Mouse (Mus musculus): ENCODE results near the gene Acss3.

Gene Acss3

DNA sequence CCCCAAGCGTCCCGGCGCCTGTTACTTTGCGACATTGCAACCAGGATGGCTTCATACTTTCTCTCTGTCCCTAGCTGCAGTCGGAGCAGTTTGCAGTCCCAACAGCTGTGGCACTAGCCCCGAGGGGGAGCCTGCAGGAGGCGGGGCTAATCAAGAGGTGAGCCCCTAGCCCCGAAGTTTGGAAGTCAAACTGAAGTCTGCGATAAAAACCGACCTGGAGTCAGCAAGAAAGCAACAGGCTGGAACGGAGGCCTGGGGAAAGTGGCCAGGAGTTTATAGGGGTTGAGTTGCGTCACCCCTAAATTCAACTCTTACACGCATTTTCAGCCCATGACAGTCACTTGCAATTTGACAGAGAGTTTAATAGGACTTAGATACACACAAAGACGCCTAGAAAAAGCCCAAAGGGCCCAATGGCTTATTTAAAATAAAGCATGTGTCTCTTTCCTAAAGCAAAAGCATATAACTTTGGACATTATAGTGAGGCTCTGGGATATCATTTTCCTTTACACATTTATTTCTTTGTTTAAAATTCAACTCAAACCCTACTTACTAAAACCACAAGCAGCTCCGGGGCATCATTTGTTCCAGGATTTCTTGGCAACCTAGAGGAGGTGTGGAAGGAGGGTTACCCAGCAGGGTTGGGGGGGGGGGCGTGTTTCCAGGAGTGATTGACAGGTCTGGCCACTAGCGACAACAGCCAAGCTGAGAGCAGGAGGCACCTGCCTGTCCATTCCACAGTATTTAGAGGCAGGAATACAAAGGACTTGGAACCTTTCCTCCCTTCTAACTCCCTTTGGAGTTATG lies at the start of gene Acss3:
TSS of gene Acss3 (minus strand) at position 140 of the 807 bp plus-strand sequence.
- DNase-seq: peak; percentile 76

DNA sequence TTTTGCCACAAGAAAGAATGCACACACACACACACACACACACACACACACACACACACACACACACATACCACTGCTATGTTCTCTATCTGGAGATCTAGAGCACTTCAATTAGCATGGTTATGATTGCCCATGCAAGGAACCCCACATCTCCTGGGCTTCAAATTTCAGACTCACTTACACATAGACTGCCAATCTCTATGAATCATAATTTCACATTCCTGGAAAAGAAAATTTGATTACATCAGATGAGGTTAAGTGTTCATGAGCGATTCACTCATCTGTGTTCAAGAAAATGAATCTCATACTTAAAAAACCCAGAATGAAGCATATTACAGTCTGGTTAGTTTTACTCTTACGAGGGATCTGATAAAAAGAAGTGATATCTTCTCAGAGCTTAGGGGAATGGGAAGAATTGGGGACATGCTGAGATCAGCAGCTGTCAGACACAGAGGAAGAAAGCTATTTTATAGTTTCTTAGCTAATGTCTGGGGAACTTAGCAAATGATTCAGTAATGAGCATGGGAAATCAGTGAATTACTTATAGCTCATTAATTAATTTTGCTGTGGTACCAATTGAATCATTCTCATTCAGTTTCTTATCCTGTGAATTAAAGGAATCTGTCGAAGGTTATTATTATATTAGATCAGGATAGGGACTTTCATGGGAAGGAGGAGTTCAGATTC lies 48.7 kb upstream of the Acss3 start:
- peak; percentile 4 for DNase-seq

DNA sequence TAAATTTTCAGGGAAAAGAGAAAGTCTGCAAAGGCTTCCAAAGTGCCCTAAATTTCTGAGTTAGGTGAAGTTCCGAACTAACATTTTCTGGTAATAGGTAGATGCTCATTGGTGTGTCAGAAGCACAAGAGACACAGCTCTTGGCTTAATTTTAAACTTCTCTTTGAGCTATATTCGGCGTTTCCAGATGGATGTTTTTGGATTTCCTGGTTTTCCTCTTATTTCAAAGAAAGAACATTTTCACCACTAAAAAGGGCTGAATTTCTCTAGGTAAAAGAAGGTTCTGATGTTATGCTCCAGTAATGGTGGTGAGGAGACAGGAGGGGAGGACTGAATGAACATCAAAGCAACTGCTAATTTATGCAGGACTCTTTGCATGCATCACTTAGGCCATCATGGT lies 43.0 kb upstream of the Acss3 start:
- DNase-seq: no peak

DNA sequence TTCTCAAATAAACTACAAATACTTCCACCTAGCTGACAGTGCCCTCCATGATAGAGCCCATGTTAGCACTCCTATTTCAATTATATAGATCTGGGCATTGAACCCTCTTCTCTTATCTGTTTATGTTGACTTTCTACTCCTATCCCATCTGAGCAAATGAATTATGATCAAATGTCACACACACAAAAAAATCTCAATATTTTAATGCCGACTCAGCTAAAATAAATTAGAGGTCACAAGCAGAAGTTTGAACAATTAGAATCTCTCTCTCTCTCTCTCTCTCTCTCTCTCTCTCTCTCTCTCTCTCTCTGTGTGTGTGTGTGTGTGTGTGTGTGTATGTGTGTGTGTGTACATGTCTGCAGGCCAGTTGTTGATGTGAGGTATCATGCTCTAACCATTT lies 25.3 kb upstream of the Acss3 start:
- no peak for DNase-seq

DNA sequence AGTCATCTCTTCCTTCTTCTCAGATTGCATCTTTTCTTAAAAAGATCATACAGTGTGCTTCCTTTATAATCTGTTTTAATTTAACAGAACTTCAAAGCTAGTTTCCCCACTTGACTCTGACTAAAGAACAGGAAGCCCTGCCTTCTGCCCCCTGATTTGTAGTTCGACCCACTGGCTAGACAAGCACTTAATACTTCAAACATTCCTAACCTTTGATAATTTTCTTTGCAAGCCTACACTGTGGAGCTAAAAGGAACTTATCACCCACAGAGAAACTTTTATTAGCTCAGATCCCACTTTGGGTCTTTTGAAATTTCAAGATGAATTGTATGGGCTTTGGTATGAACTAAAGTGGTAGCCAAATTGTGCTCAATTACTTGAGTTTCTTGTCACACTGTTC lies 20.5 kb upstream of the Acss3 start:
- no peak for DNase-seq

DNA sequence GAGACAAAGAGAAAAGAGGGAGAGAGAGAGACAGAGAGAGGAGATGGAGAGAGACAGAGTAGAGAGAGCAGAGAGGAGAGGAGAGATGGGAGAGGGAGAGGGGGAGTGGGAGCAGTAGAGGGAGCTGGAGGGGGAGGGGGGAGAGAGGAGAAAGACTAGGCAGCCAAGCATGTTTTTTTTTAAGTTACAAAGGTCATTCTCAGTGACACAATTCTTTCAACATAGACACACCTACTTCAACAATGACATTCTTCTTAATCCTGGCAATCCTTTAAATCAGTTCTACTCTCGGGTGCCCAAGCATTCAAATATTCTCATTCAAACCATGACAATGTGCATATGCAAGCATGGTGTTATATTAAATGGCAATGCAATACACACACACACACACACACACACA lies 19.4 kb upstream of the Acss3 start:
- no peak for DNase-seq

DNA sequence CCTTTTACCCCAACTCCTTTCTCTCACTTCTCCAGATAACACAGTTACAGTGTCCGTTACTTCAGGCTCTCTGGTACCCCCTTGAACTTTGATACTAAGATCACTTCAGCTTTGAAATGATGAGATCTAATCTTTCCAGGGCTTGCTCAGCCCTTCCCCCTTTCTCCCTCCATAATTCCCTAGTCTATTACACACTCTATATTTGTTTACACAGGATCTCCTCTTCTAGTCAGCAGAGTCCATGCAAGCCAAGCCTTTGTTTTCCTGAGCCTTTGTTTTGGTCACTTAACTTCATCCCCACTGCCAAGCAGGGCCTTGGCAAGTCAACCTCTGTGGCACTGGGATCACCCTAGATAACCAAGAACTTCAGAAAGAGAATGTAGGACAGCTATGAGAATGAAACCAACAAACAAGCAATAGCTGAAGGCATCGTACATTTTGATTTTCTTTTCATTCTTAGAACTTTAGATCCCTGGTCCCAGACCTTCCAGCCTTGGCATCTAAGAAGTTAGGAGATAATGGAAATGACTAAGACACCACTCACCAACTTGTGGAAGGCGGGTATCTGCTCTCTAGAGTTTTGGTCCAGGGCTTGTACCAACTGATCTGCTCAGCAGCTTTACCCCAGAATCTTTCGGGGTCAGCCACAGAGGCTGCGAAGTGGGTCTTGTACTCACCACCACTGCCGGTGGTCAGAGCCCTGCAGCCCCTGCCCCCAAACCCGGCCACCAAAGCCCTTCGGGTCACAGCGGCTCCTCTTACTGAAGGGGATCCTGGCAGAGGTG lies 532 bp downstream of the Acss3 start:
- no peak for DNase-seq

DNA sequence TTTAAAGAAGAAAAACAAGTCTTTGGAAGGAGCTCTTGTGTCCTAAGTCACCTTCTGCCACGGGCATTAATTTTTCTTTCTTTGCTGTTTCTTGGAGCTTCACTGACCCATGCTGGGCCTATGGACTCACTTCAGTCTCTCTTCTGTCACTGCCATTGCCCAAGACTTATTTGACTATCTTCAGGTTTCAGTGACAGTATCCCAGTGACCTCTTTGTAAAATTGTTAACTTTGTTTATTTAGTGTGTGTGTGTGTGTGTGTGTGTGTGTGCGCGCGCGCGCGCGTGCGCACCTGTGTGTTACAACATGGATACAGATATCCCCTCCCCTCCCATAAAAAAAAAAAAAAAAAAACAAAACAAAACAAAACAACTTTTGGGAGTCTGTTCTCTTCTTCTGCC lies 2.2 kb downstream of the Acss3 start:
- DNase-seq: no peak

DNA sequence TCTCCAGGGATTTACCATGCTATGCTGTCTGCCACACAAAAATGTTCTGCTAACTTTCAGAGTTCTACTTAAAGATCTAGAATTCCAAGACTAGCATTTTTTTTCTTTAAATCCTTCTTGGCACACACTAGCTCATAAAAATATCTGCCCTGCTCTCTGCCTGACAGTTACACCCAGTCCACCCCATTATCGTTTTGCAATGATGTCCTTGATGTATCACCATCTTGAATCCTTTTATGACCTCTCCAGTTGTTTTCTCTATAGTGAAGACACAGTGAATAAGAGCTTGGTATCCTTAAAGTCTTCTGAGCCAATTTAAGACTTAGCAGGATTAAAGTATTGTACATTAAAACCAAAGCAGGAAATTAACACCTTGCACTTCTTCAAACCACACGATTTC lies 4.3 kb downstream of the Acss3 start:
- DNase-seq: no peak

DNA sequence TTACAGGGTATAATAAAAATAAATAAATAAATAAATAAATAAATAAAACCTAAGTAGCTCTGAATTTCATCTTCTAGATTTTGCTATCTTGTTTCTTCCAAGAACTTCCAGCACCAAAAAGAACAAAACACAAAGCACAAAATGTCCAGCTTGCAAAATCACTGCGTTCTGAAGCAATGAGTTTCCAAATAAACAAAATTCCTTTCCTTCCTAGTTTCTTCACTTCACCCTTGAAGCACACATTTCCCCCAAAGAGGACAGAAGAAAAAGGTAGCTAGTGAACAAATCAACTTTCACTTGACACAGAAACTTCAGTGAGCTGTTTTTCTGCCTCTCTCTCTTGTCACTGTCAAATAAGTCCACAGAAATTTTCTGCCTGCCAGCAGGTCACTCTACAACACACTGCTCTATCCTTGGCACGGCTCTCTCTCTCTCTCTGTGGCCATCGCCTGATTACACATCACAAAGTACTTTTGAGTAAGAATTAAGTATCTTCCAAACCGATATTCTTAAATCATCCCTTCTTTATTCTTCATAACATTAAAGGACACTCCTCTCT lies 6.7 kb downstream of the Acss3 start:
- DNase-seq: no peak

DNA sequence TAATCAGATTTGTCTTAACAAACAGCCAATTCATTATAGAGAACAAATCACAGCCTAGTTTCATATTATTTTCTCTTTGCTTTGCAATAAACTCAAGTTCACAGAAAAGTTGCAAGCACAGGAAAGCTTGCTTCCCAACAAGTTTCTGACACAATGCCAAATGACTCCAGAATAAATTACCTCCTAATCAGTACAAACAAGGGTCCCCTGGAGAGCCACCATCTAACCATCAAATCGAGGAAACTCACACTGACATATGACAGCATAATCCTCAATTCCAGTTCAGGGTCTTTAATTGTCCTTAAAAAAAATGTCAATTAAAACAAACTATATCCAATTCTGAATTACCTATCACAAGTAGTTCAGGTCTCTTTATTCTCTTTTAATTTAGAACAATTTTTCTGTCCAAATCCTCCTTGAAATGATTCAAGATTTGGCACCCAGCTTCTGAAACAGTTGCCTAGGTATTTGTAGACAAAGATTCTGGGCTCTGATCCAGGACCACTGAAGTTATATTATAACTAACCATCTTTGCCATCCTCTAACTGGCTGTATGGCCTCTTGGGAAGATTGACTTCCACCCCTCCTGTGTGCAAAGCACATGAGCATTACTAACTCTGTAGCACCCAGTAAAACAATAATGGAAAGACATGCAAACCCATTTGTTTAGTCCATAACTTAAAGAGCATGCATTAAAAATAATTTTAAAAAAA lies 7.4 kb downstream of the Acss3 start:
- DNase-seq: peak; percentile 12

DNA sequence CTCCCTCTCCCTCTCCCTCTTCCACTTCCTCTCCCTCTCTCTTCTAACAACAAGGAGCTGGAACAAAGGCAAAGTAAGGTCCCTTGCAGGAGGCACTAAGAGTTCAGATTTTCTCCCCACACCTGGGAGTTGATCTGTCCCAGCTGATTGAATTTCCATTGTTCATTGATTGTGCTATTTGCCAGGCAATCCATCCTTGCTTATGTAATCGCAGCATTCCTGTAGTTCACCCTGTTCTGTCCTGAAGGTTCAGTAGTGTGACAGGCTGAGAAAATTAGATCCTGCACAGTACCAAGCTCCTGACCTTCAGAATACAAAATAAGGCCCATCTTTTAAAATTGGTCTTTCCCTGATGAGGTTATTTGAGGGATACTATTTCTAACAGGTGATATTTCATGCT lies 8.3 kb downstream of the Acss3 start:
- no peak for DNase-seq

DNA sequence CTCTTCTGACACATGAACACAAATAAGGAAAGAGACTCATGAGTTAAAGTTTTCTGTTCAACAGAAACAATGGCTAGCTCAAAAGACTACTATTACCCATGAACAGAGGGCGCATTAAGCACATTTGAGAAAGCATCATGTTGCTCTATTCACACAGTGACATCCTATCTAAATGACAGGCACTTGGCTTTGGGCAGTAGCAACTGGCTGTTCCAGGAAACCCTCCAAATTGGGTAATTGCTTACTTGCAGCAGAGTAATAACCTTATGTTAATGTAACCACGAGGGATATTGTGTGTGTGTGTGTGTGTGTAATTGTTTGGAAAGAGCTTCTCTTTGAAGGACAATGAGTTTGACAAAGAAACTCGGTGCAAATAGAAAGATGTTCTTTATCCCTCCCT lies 29.0 kb downstream of the Acss3 start:
- no peak for DNase-seq

DNA sequence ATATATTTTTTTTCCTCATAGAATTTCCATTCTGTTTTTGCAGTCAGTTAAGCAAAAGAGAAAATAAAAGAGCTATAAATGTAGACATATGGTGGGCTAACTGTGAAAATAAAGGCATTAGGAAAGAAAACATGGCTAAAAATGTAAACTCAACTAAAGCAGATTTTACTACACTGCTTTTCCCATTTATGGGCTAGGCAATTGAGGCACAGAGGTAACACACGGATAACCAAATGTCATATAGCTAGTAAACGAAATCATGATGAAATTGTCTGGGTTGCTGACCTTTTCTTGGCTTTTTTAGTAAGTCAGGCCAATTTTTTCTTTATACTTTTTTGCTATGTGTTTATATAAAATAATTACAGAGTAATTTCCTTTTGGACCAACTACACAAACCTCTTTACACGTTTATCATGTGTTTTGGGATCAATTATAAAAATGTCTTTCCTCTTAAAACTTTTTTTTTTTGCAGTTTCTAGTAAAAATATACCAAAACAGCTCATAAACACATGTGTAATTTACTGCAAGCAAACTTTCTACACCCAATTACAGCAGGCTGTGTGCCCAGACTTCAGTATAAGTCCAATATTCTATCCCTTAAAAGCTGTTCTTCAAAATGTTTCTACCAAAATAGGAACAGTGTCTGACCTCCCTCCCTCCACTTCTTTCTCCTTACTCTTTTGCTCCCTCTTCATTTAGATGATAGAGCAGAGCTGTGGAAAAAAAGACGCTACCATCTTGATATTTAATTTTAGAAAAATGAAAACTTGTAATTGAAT lies 69.4 kb downstream of the Acss3 start:
- no peak for DNase-seq

DNA sequence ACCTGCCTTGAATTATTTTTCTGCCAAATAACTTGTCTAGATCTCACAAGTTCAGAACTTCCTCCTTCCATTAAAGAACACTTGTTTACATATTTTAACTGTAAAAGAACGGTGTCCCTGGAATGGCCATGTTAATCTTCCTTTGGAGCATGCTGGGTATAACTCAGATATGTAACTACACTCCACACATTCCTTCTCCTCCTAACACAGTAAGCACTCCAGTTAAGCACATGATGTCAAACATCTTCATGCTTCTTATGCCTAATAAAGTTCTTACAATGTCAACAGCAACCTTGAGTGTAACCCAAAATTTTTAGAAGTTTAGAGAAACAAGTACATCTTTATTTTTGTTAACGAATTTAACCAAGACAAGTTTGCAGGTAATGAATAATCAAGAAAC lies 73.0 kb downstream of the Acss3 start:
- DNase-seq: no peak

DNA sequence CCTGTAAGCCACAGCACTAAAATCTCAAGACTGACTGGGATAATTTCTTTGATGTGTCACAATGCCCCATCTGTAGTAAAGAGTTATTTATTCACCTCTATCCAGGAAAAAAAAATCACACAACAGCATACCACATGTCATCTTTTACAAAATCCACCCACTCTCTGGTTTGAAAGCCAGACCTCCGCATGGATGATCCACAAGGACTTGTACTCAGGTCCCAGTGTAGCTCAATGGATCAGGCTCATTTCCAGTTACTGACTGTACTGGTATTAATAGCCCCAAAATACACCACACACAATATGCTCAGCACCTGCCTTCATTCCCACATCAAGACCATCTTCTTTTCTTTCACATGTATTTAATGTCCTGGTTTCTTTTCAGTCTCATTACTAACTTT lies 80.8 kb downstream of the Acss3 start:
- no peak for DNase-seq

DNA sequence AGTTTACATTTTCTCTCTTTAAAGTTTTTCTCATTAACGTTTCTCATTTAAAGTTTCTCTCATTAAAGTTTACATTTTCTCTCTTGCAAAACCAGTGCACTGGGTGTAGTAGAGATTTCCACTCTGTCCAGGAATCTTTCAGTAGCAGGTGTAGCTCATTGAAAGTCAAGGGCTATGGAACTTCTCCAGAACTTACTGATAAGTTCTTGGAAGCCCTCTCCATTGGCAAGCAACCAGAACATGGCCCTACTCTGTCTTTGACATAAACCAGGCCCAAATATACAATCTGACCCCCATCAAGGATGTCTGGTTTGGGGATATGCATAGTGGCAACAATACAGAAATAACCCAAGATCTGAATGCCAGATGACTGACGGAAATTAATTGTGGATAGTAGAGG lies 82.6 kb downstream of the Acss3 start:
- DNase-seq: no peak

DNA sequence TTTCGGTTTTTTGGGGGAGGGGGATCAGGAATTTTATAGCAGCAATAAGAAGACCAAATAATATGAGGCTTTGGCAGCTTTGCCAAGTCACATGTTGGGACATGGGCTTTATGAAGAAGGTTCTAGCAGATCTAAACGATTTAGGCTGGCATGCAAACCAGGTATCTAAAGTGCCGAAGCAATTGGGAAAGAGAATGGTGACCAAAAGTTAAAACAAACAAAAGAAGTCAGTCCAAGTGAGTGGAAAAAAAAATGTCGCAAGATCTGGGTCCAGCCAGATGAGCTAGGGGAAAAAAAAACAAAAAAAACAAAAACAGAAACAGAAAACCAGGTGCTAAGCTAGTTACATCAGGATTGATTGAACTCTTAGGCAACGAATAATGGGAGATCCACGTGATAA lies 83.1 kb downstream of the Acss3 start:
- no peak for DNase-seq

DNA sequence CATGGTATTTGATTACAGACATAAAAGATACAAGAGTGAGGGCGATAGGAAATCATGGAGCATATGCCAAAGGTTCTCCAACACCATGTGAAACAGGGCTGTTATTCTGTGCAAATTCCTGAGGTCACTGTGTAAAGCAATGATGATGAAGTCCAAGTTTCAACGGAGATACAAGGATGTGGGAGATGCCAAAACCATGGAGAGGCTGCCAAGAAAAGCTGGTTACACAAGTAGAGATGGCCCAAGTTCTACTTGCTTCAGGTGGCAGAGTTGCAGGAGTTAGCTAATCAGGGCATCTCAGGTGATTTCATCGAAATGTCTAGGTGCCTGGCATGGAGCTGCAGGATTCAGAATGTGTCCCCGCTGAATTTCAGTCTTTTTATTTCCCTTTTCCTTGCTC lies 84.3 kb downstream of the Acss3 start:
- DNase-seq: no peak

DNA sequence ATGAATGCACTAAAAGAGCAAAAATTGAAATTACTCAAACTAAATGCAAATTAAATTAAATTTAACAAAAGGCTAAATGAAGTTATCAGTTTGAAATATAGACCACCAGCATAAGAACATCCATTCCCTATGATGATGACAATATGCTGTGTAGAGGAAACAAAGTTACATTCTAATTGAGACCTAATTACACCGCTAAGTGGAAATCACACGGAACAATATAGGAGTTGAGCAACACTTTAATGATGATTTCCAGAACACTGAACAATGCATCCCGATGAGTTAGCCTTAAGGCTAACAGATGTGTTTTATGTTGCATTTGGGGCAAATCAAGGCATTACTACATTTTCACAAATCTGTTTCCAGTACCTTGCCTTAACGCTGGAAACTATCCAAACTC lies 99.2 kb downstream of the Acss3 start:
- DNase-seq: no peak

DNA sequence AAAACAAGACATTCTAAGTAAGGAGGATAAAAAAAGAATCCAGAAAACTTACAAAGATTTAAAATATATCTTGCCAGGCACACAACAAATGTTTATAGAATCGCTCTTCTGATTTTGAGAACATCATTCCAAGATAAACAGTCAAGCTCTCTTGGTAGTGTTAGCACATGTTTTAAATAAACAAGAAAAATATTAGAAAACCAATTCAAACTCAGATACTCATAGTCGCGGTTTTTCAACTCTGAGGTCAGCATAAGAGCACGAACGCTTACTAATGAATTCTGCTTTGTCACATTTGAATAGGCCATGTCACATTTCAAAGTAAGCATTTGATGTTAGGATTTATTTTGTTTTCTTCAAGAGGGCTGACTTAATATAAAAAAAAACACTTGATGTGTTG lies 102.3 kb downstream of the Acss3 start:
- DNase-seq: no peak

DNA sequence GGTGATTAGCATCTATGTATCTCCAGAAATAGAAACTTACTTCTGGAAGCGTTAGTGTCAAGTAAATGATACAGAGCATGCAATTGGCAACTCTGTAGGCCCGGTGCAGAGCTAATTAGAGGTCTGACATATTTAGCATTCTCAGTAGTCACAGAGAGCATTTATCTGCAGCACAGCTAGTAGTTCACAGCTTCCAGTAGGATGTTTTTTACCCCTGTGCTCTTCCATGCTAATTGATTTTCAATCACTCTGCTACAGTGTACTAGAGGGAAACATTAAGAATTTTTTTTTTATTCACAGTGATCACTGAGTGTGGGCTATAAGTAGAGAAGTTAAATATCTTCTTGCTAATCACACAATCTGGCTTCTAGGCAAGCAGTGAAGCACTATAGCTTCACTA lies 112.3 kb downstream of the Acss3 start:
- no peak for DNase-seq
